Mouse (Mus musculus): ENCODE data around the gene Pltp. TPM values are rescaled to one million over a fixed set of nuclear protein-coding genes. Genes with fewer than 3 reads are reported as not detected.

The Pltp gene
- 0.31 TPM for polyA plus RNA-seq (2017; shearing (Covaris generic))

GRCm38 (mm10) chr2:164857101-164857821 lies at the start of gene Pltp:
Gene Pltp, minus strand, starts transcription at chr2:164857711.

GRCm38 (mm10) chr2:164879228-164879567 lies 21.7 kb upstream of the Pltp start, which contains the start of gene Pcif1:
Gene Pcif1, plus strand, starts transcription at chr2:164879304.

GRCm38 (mm10) chr2:164833314-164833959 lies 24.1 kb downstream of the Pltp start, which contains the start of gene Neurl2:
Gene Neurl2, minus strand, starts transcription at chr2:164833456.

DNA sequence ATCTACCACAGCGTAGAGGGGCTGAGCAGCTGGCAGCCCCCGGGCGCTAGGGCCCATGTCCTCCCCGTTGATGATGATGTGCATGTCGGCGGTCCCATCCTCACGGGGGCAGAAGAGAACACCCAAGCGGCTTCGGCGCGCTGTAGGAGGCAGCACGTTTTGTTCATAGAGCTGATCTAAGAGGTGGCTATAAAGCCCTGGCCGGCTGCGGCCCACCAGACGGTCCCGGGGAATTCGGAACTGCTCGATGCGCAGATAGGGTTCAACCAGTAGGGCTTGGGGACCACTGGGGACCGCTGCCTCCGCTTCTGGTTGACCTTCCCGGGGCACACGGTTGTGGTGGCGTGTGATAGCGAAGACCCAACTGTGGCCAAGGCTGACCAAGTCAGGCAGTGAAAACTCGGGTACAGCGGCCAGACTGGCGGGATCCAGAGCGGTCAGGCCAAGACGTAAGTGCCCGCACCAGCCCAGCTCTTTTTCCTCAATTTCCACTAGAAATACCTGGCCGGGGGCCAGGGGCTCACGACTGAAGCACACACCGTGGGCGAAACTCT lies 24.7 kb downstream of the Pltp start, which contains the start of gene Ctsa:
TSS of gene Ctsa (plus strand) at position 126 of the 554 bp plus-strand sequence.

GRCm38 (mm10) chr2:164828437-164828836 lies 29.1 kb downstream of the Pltp start, which contains the start of gene Spata25:
Gene Spata25, minus strand, starts transcription at chr2:164828537.

GRCm38 (mm10) chr2:164822636-164823165 lies 34.8 kb downstream of the Pltp start, which contains the start of gene Zswim1:
Gene Zswim1, plus strand, starts transcription at chr2:164822686.

DNA sequence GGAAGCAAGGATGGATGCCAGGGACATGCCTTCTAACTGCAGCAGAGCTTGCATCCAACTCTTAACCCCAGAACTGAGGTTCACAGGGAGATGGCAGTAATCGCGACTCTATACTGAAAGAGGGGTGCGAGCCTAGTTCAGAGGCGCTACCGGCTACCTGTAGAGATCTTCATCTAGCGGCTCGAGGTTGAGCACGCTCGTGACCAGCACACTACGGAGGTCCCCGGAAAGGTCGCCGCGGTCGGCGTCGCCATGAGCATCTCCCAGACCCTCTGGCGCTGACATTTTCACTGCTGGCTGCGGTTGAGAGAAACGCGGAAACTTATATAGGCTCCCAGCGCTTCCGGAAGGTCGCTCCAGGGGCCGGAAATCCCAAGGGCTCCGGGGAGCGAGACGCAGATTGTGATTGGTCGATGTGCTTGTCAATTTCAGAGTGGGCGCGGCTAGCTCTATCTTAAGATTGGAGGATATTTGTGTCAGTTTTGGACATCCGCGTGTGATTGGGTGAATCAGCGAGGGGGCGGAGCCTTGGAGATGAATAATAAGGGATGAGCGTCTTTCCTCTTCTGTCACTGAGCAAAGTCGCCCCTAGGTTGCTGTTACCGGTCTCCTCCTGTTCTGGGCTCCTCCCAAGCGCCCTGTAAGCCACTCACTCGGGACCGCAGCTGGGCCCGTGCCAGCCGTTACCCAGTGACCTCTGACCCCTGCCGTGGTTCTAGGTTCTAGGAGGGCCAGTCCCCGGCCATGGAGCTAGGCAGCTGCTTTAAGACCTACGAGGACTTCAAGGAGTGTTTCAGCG lies 52.8 kb downstream of the Pltp start, which contains the start of the genes Acot8 and Zswim3:
TSS of gene Acot8 (minus strand) at position 350 of the 799 bp plus-strand sequence.
TSS of gene Zswim3 (plus strand) at position 566 of the 799 bp plus-strand sequence.

Other genes with a start within 250 kb of the Pltp start
- gene Wfdc6b, start 244.2 kb downstream of the Pltp start, polyA plus RNA-seq (2017; shearing (Covaris generic)), result not detected
- gene Wfdc8, start 244.1 kb downstream of the Pltp start, polyA plus RNA-seq (2017; shearing (Covaris generic)), result not detected
- not detected for gene Wfdc16, start 218.9 kb downstream of the Pltp start, polyA plus RNA-seq (2017; shearing (Covaris generic))
- gene Wfdc10, start 201.7 kb downstream of the Pltp start, polyA plus RNA-seq (2017; shearing (Covaris generic)), result not detected
- not detected for gene Wfdc9, start 201.1 kb downstream of the Pltp start, polyA plus RNA-seq (2017; shearing (Covaris generic))
- gene Wfdc11, start 183.6 kb downstream of the Pltp start, polyA plus RNA-seq (2017; shearing (Covaris generic)), result not detected
- gene Wfdc13, start 172.6 kb downstream of the Pltp start, polyA plus RNA-seq (2017; shearing (Covaris generic)), result not detected
- not detected for gene Spint4, start 159.2 kb downstream of the Pltp start, polyA plus RNA-seq (2017; shearing (Covaris generic))
- gene Spint5, start 142.4 kb downstream of the Pltp start, polyA plus RNA-seq (2017; shearing (Covaris generic)), result not detected
- not detected for gene Wfdc3, start 111.8 kb downstream of the Pltp start, polyA plus RNA-seq (2017; shearing (Covaris generic))
- gene Dnttip1, start 111.7 kb downstream of the Pltp start, polyA plus RNA-seq (2017; shearing (Covaris generic)), result 68.5 TPM
- gene Ube2c, start 87.8 kb downstream of the Pltp start, polyA plus RNA-seq (2017; shearing (Covaris generic)), result 0.45 TPM
- not detected for gene Tnnc2, start 77.7 kb downstream of the Pltp start, polyA plus RNA-seq (2017; shearing (Covaris generic))
- 5.0 TPM for gene Snx21, start 71.9 kb downstream of the Pltp start, polyA plus RNA-seq (2017; shearing (Covaris generic))
- 24.1 TPM for gene Acot8, start 52.8 kb downstream of the Pltp start, polyA plus RNA-seq (2017; shearing (Covaris generic))
- 2.2 TPM for gene Zswim3, start 52.6 kb downstream of the Pltp start, polyA plus RNA-seq (2017; shearing (Covaris generic))
- gene Zswim1, start 35.0 kb downstream of the Pltp start, polyA plus RNA-seq (2017; shearing (Covaris generic)), result 21.6 TPM
- gene Spata25, start 29.2 kb downstream of the Pltp start, polyA plus RNA-seq (2017; shearing (Covaris generic)), result not detected
- 109 TPM for gene Ctsa, start 24.8 kb downstream of the Pltp start, polyA plus RNA-seq (2017; shearing (Covaris generic))
- gene Neurl2, start 24.3 kb downstream of the Pltp start, polyA plus RNA-seq (2017; shearing (Covaris generic)), result 1.9 TPM
- 160 TPM for gene Pcif1, start 21.6 kb upstream of the Pltp start, polyA plus RNA-seq (2017; shearing (Covaris generic))
- gene Zfp335, start 54.0 kb upstream of the Pltp start, polyA plus RNA-seq (2017; shearing (Covaris generic)), result 48.9 TPM
- gene Mmp9, start 83.1 kb upstream of the Pltp start, polyA plus RNA-seq (2017; shearing (Covaris generic)), result not detected
- gene Slc12a5, start 103.1 kb upstream of the Pltp start, polyA plus RNA-seq (2017; shearing (Covaris generic)), result not detected
- gene Ncoa5, start 177.2 kb upstream of the Pltp start, polyA plus RNA-seq (2017; shearing (Covaris generic)), result 48.6 TPM
- gene Cd40, start 197.9 kb upstream of the Pltp start, polyA plus RNA-seq (2017; shearing (Covaris generic)), result 0.36 TPM
- not detected for gene 1700025C18Rik, start 233.0 kb upstream of the Pltp start, polyA plus RNA-seq (2017; shearing (Covaris generic))

Data from naive thymus-derived CD4-positive, alpha-beta T cell, adult 5 months (primary cell).